Mouse (Mus musculus): ENCODE measurements around the gene Gpx8. TPM values are rescaled to one million over a fixed set of nuclear protein-coding genes. Genes with fewer than 3 reads are reported as not detected.

The Gpx8 gene
- polyA plus RNA-seq (2014; fragmentation: Nextera tagmentation; extraction: Ambion mirVana), result 34.1 and 75.7 TPM in 2 replicates

DNA sequence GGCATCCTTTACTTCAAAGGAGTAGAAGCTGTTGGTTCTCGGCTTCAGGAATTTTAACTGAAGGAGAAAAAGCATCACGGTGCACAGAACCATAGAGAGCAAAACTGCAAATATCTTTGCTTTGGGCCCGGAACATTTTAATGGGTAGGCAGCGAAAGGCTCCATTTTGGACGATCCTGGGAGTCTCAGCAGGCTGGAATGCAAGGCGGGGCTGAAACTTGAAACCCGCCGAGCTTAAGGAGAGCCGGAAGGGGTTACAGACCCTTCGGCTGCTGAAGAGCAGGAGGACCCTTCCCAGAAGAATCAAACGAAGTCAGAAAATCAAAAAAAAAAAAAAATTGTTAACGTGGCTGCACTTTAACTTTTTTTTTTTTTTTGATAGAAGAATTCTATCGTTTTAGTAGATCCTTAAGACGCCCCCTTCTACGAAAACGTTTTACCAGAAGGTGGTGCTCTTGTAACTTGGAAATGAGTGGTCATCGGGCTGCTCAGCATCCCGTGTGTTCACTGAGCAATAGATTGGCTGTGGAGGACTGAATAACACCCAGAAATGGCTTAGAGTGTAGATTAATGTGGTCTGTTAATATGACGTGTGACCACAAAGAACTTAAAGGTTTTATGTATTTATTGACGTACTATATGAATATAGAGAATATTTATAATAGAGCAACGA lies at the start of gene Gpx8:
Gpx8 (minus strand) TSS at position 200 of the 673 bp plus-strand sequence.
- H3K4me2 ChIP-seq (ENCODE audit: low read depth, low read length), result peak within 1 kb of the TSS; percentile 47
- H3K27me3 ChIP-seq (ENCODE audit: control insufficient read depth, insufficient read depth, low read length), result no peaks in the 10 kb centered on the region
- no peaks in the 10 kb centered on the region for H3K9me3 ChIP-seq (ENCODE audit: control insufficient read depth, low read length)
- WGBS, result 6% methylated on average over 21 of the region's 21 CpGs
- no peaks in the 10 kb centered on the region for H3K4me1 ChIP-seq (ENCODE audit: control insufficient read depth, insufficient read depth, low read length)
- no peaks in the 10 kb centered on the region for H3K36me3 ChIP-seq (ENCODE audit: control insufficient read depth, insufficient read depth, low read length)
- H3K9ac ChIP-seq (replicated peaks; ENCODE audit: low read depth, low read length), result no peak within 1 kb of the TSS; the same call in 1 of the 2 replicates
- no peak within 1 kb of the TSS for H3K27ac ChIP-seq (ENCODE audit: low read depth, low read length)
- peak within 1 kb of the TSS; percentile 31 for H3K4me3 ChIP-seq (ENCODE audit: low read depth, low read length)
- peak; percentile 87 for ATAC-seq (ENCODE audit: low read depth)

DNA sequence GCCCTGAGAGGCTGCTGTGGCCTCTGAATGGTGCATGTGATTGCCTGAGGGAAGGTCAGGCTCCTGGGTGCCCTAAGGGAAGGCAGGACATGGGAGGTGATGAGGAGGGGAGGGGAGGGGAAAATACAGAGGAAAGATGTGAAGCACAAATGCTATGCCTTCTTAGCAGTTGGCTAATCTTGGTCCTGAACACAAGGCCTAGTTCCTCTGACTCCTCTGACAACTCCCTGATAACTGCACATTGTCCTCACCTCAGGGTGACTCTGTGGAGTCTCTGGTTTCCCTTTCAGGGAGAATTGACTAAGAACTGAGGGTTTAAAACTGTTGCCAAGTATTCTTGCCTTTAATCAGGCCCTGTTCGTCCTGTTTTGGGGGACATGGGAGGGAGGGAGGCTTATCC lies 48.4 kb upstream of the Gpx8 start:
- Histone ChIP-seq H3K36me3 (ENCODE audit: control insufficient read depth, insufficient read depth, low read length) (no peaks in the 10 kb centered on the region), H3K27me3 (ENCODE audit: control insufficient read depth, insufficient read depth, low read length) (no peaks in the 10 kb centered on the region), H3K4me3 (ENCODE audit: low read depth, low read length) (no peak overlapping the region), H3K9ac (replicated peaks; ENCODE audit: low read depth, low read length) (no peak overlapping the region), H3K9me3 (ENCODE audit: control insufficient read depth, low read length) (no peaks in the 10 kb centered on the region), H3K27ac (ENCODE audit: low read depth, low read length) (no peak overlapping the region), H3K4me1 (ENCODE audit: control insufficient read depth, insufficient read depth, low read length) (no peaks in the 10 kb centered on the region), H3K4me2 (ENCODE audit: low read depth, low read length) (no peak overlapping the region)
- no peak for ATAC-seq (ENCODE audit: low read depth)
- 85% methylated on average over 1 of the region's 1 CpGs for WGBS

DNA sequence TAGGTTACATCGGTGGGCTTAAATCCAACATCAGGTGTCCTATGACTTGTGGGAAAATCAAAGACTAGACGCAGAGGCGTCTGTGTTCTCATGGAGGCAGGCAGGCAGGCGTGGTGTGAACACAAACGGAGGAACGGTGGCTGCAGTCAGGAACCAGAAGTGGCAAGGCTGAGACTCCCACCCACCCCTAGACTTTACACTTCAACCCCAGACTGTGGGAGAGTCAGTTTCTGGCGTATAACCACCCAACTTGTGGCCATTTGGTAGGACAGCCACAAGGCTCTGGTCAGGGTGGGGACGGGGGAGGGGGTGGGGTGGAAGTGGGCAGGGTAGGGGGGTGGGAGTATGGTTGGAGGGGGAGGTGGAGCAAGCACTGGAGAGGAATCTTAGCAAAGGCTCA lies 44.3 kb upstream of the Gpx8 start:
- no peak overlapping the region for H3K27ac ChIP-seq (ENCODE audit: low read depth, low read length)
- no peaks in the 10 kb centered on the region for H3K27me3 ChIP-seq (ENCODE audit: control insufficient read depth, insufficient read depth, low read length)
- no peaks in the 10 kb centered on the region for H3K9me3 ChIP-seq (ENCODE audit: control insufficient read depth, low read length)
- no peak overlapping the region for H3K4me3 ChIP-seq (ENCODE audit: low read depth, low read length)
- no peak overlapping the region for H3K9ac ChIP-seq (replicated peaks; ENCODE audit: low read depth, low read length)
- 77% methylated on average over 8 of the region's 8 CpGs for WGBS
- no peak for ATAC-seq (ENCODE audit: low read depth)
- H3K36me3 ChIP-seq (ENCODE audit: control insufficient read depth, insufficient read depth, low read length), result no peaks in the 10 kb centered on the region
- no peaks in the 10 kb centered on the region for H3K4me1 ChIP-seq (ENCODE audit: control insufficient read depth, insufficient read depth, low read length)
- no peak overlapping the region for H3K4me2 ChIP-seq (ENCODE audit: low read depth, low read length)

DNA sequence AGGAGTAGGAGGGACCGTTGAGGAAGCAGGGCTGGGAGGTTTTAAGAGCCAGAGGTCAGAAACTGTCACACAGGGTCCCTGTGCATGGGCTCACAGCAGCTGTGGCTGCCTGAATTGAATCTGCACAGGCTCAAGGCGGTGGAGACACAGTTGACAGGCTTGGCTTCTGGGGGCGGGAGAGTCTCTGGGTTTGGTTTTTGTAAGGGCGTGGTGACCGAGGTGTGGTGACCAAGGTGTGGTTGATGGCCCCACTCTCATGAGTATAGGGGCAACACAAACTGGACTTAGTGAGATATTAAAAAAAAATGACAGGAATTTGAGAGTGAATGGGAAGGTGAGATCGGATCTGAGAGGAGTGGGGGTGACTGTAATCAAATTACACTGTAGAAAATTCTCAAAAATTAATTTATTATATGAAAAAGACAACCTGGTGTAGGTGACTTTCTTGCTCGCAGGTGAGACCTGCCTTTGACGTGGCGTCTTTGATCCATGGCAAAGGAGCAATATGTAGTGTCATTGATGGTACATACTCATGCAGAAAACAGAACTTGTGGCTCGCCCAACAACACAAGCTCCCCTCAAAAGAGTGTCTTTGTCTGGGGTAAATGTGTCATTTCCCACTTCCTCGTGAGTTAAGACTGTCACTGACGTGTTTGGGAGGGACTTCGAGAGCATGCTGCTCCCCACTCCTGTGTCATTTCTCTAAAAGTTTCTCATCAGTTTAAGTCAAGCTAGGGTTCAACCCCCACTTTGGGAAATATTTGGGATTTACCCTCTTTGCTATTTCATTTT lies 41.2 kb upstream of the Gpx8 start:
- Histone ChIP-seq H3K36me3 (ENCODE audit: control insufficient read depth, insufficient read depth, low read length) (no peaks in the 10 kb centered on the region), H3K27me3 (ENCODE audit: control insufficient read depth, insufficient read depth, low read length) (no peaks in the 10 kb centered on the region), H3K9ac (replicated peaks; ENCODE audit: low read depth, low read length) (no peak overlapping the region), H3K9me3 (ENCODE audit: control insufficient read depth, low read length) (no peaks in the 10 kb centered on the region), H3K4me3 (ENCODE audit: low read depth, low read length) (no peak overlapping the region), H3K4me2 (ENCODE audit: low read depth, low read length) (no peak overlapping the region), H3K27ac (ENCODE audit: low read depth, low read length) (no peak overlapping the region), H3K4me1 (ENCODE audit: control insufficient read depth, insufficient read depth, low read length) (no peaks in the 10 kb centered on the region)
- WGBS, result 88% methylated on average over 13 of the region's 13 CpGs
- ATAC-seq (ENCODE audit: low read depth), result no peak

DNA sequence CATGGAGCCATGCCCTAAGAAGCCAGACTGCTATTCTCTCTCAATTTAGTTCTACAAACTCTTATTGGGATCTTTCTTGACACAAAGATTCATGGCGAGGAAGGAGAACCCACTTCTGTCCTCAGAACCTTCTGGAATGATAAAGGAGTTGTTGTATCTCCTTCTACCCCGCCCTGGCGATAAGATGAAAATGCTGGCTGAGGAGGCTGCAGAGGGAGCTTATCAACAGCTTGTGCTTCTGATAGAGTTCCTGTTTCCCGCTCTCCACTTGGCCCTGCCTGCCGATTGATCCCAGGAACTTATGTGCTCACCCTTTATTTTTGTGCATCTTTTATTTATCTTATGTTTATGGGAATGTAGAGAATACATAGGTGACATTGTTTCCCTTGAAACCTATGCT lies 38.5 kb upstream of the Gpx8 start:
- no peak overlapping the region for H3K27ac ChIP-seq (ENCODE audit: low read depth, low read length)
- no peaks in the 10 kb centered on the region for H3K9me3 ChIP-seq (ENCODE audit: control insufficient read depth, low read length)
- H3K9ac ChIP-seq (replicated peaks; ENCODE audit: low read depth, low read length), result no peak overlapping the region
- 79% methylated on average over 5 of the region's 5 CpGs for WGBS
- no peak overlapping the region for H3K4me3 ChIP-seq (ENCODE audit: low read depth, low read length)
- H3K27me3 ChIP-seq (ENCODE audit: control insufficient read depth, insufficient read depth, low read length), result no peaks in the 10 kb centered on the region
- no peaks in the 10 kb centered on the region for H3K36me3 ChIP-seq (ENCODE audit: control insufficient read depth, insufficient read depth, low read length)
- no peaks in the 10 kb centered on the region for H3K4me1 ChIP-seq (ENCODE audit: control insufficient read depth, insufficient read depth, low read length)
- no peak for ATAC-seq (ENCODE audit: low read depth)
- no peak overlapping the region for H3K4me2 ChIP-seq (ENCODE audit: low read depth, low read length)

DNA sequence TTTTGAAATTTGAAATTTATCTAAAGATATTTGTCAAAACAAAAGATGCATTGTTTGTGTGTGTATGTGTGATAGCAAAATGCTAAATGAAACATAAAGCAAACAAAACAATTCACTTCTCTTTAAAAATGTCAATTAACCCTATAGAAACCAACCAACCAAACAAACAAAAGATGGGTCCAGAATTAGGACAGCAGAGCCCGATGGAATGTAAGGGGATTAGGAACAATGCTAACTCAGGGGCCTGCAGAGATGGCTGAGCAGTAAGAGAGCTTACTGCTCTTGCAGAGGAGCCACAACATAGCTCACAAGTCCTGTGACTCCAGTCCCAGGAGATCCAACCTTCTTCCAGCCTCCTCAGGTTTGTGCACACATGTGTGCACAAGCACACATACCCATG lies 35.9 kb upstream of the Gpx8 start:
- no peak overlapping the region for H3K4me3 ChIP-seq (ENCODE audit: low read depth, low read length)
- WGBS, result 46% methylated on average over 1 of the region's 1 CpGs
- H3K4me1 ChIP-seq (ENCODE audit: control insufficient read depth, insufficient read depth, low read length), result no peaks in the 10 kb centered on the region

DNA sequence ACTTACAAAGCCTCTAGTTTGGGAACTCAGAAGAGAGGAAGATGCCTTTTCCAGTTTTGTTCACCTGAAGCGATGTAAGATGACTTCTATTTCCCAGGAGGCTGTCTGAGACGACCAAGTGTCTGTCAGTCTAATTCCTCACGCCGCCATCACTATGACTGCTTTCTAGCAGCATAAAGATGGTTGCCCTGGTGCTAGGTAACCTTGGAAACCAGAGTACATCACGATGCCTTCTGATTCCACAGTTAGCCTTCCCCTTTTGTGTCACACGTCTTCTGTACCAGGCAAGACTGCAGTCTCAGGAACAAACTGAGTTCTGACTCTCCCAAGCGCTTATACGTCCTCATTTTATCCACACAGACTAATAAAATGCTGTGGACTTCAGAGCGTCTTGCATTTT lies 32.8 kb upstream of the Gpx8 start:
- no peaks in the 10 kb centered on the region for H3K4me1 ChIP-seq (ENCODE audit: control insufficient read depth, insufficient read depth, low read length)
- H3K9me3 ChIP-seq (ENCODE audit: control insufficient read depth, low read length), result no peaks in the 10 kb centered on the region
- H3K27me3 ChIP-seq (ENCODE audit: control insufficient read depth, insufficient read depth, low read length), result no peaks in the 10 kb centered on the region
- H3K4me3 ChIP-seq (ENCODE audit: low read depth, low read length), result no peak overlapping the region
- ATAC-seq (ENCODE audit: low read depth), result no peak
- no peaks in the 10 kb centered on the region for H3K36me3 ChIP-seq (ENCODE audit: control insufficient read depth, insufficient read depth, low read length)
- H3K4me2 ChIP-seq (ENCODE audit: low read depth, low read length), result no peak overlapping the region
- no peak overlapping the region for H3K9ac ChIP-seq (replicated peaks; ENCODE audit: low read depth, low read length)
- H3K27ac ChIP-seq (ENCODE audit: low read depth, low read length), result no peak overlapping the region
- 55% methylated on average over 9 of the region's 9 CpGs for WGBS

More for the DNA sequence above, 35.9 kb upstream of the Gpx8 start:
- Histone ChIP-seq H3K27me3 (ENCODE audit: control insufficient read depth, insufficient read depth, low read length) (no peaks in the 10 kb centered on the region), H3K9ac (replicated peaks; ENCODE audit: low read depth, low read length) (no peak overlapping the region), H3K36me3 (ENCODE audit: control insufficient read depth, insufficient read depth, low read length) (no peaks in the 10 kb centered on the region), H3K27ac (ENCODE audit: low read depth, low read length) (no peak overlapping the region), H3K4me2 (ENCODE audit: low read depth, low read length) (no peak overlapping the region), H3K9me3 (ENCODE audit: control insufficient read depth, low read length) (no peaks in the 10 kb centered on the region)
- no peak for ATAC-seq (ENCODE audit: low read depth)

DNA sequence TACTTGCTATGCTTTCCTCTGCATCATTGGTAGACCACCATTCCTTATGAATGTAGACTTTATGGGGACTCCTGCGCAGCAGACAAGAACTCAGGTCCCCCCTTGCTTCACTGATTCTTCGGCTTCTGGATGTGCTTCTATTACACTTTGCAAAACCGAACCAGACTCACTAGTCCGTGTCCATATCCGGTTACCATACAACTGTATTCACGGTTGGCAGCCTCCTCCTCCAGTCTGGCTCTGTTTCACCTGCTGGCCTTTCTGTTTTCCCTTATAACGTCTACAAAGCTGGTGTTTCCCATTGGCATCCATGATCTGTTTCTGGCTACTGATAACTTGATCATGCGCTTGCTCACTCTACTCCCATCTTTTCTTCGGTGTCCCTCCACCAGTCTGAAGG lies 18.3 kb upstream of the Gpx8 start:
- H3K9ac ChIP-seq (replicated peaks; ENCODE audit: low read depth, low read length), result no peak overlapping the region
- H3K4me3 ChIP-seq (ENCODE audit: low read depth, low read length), result no peak overlapping the region
- H3K9me3 ChIP-seq (ENCODE audit: control insufficient read depth, low read length), result no peaks in the 10 kb centered on the region
- H3K4me1 ChIP-seq (ENCODE audit: control insufficient read depth, insufficient read depth, low read length), result no peaks in the 10 kb centered on the region
- no peak overlapping the region for H3K4me2 ChIP-seq (ENCODE audit: low read depth, low read length)
- ATAC-seq (ENCODE audit: low read depth), result no peak
- no peaks in the 10 kb centered on the region for H3K27me3 ChIP-seq (ENCODE audit: control insufficient read depth, insufficient read depth, low read length)
- H3K36me3 ChIP-seq (ENCODE audit: control insufficient read depth, insufficient read depth, low read length), result no peaks in the 10 kb centered on the region
- WGBS, result 90% methylated on average over 9 of the region's 9 CpGs
- H3K27ac ChIP-seq (ENCODE audit: low read depth, low read length), result no peak overlapping the region

DNA sequence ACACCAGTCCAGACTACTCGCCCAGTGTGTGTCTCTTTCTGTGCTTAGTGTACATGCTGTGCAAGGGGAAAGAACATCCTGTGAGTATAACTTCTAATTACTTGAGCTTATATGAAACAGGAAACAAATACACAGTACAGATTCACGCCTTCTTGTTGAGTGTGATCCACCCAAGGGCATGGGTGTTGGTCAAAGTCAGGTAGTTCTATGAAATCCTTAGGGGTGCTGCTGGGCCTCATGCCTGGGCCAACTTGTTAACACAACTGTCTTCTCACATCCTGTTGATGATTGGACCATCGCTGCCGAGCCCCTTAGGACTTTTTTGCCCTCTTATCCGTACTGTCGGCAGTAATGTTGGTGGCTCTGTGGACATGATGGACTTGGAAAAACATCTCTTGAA lies 15.5 kb upstream of the Gpx8 start:
- 96% methylated on average over 6 of the region's 6 CpGs for WGBS
- no peak for ATAC-seq (ENCODE audit: low read depth)
- H3K27ac ChIP-seq (ENCODE audit: low read depth, low read length), result no peak overlapping the region

More for the DNA sequence above, 15.5 kb upstream of the Gpx8 start:
- no peaks in the 10 kb centered on the region for H3K9me3 ChIP-seq (ENCODE audit: control insufficient read depth, low read length)
- no peak overlapping the region for H3K4me2 ChIP-seq (ENCODE audit: low read depth, low read length)
- H3K4me1 ChIP-seq (ENCODE audit: control insufficient read depth, insufficient read depth, low read length), result no peaks in the 10 kb centered on the region
- H3K27me3 ChIP-seq (ENCODE audit: control insufficient read depth, insufficient read depth, low read length), result no peaks in the 10 kb centered on the region
- no peak overlapping the region for H3K9ac ChIP-seq (replicated peaks; ENCODE audit: low read depth, low read length)
- H3K4me3 ChIP-seq (ENCODE audit: low read depth, low read length), result no peak overlapping the region
- H3K36me3 ChIP-seq (ENCODE audit: control insufficient read depth, insufficient read depth, low read length), result no peaks in the 10 kb centered on the region

Data from neural tube, embryonic 14.5 days (tissue).